Mouse (Mus musculus) MEL (cell line): ENCODE measurements around the gene Herpud1. TPM values are rescaled to one million over a fixed set of nuclear protein-coding genes. Genes with fewer than 3 reads are reported as not detected.

Source experiments
- DNase-seq: peaks from one replicate; pipeline ENCODE4 v3.0.0; 2011; ENCODE audit warnings: low read depth, low spot score
- H3K27ac ChIP-seq: 2 replicates; pipeline ENCODE4 v1.5.1; 2012; ENCODE audit warnings: low read depth, mild to moderate bottlenecking, control low read depth, low read length, moderate library complexity; ENCODE audit not compliant: control insufficient read depth
- H3K27me3 ChIP-seq, 2 experiments: fragments of 150-350 bp in 1 of 2; sonication (generic) in 1 of 2; 2 replicates each; pipeline ENCODE4 v1.6.1; 2012; ENCODE audit warnings: low read length in 2 of 2, mild to moderate bottlenecking in 2 of 2, improper control_type of control experiment in 1 of 2, moderate library complexity in 1 of 2; ENCODE audit not compliant: insufficient read depth in 2 of 2, control insufficient read depth in 1 of 2
- H3K36me3 ChIP-seq, 2 experiments: 2 replicates each; pipeline ENCODE4 v1.6.1; 2012 to 2014; ENCODE audit warnings: low read length in 2 of 2, improper control_type of control experiment in 1 of 2, inconsistent platforms in 1 of 2, mild to moderate bottlenecking in 1 of 2; ENCODE audit not compliant: insufficient read depth in 2 of 2, control insufficient read depth in 1 of 2
- H3K4me1 ChIP-seq, 2 experiments: fragments of 150-350 bp in 1 of 2; sonication (generic) in 1 of 2; 2 replicates each; pipeline ENCODE4 v1.6.1; 2012; ENCODE audit warnings: low read length in 2 of 2, improper control_type of control experiment in 1 of 2, mild to moderate bottlenecking in 1 of 2; ENCODE audit not compliant: insufficient read depth in 2 of 2, control insufficient read depth in 1 of 2
- H3K4me3 ChIP-seq, 2 experiments: fragments of 150-350 bp in 1 of 2; sonication (generic) in 1 of 2; 2 replicates each; pipeline ENCODE4 v1.5.1; 2012; ENCODE audit warnings: low read depth in 2 of 2, low read length in 2 of 2, mild to moderate bottlenecking in 2 of 2, moderate library complexity in 2 of 2, control low read depth in 1 of 2, improper control_type of control experiment in 1 of 2; ENCODE audit not compliant: control insufficient read depth in 1 of 2, insufficient read depth in 1 of 2
- H3K79me2 ChIP-seq: 2 replicates; pipeline ENCODE4 v1.6.1; 2012; ENCODE audit warnings: mild to moderate bottlenecking, low read length, moderate library complexity; ENCODE audit not compliant: control insufficient read depth, poor library complexity, insufficient read depth
- H3K9ac ChIP-seq: 2 replicates; pipeline ENCODE4 v1.6.1; 2012; ENCODE audit warnings: low read depth, mild to moderate bottlenecking, control low read depth, low read length, moderate library complexity; ENCODE audit not compliant: control insufficient read depth, poor library complexity, severe bottlenecking
- H3K9me3 ChIP-seq: fragments of 150-350 bp; sonication (generic); replicated peaks from 2 replicates; pipeline ENCODE4 v1.6.1; 2012; ENCODE audit warnings: mild to moderate bottlenecking, low read length, improper control_type of control experiment, moderate library complexity; ENCODE audit not compliant: insufficient read depth
- CHD2 ChIP-seq: IDR thresholded peaks from 2 replicates; pipeline ENCODE4 v1.6.1; 2011; ENCODE audit warnings: low read length, improper control_type of control experiment
- E2F4 ChIP-seq: IDR thresholded peaks from 2 replicates; pipeline ENCODE4 v1.6.1; 2011; ENCODE audit warnings: low read depth, low read length, improper control_type of control experiment, borderline replicate concordance
- ELF1 ChIP-seq: IDR thresholded peaks from 2 replicates; pipeline ENCODE4 v1.6.1; 2014; ENCODE audit warnings: low read depth, mild to moderate bottlenecking, inconsistent platforms, low read length, improper control_type of control experiment, moderate library complexity
- ETS1 ChIP-seq: IDR thresholded peaks from 2 replicates; pipeline ENCODE4 v1.6.1; 2012; ENCODE audit warnings: low read depth, mild to moderate bottlenecking, inconsistent platforms, low read length, improper control_type of control experiment, moderate library complexity
- GATA1 ChIP-seq: IDR thresholded peaks from 2 replicates; pipeline ENCODE4 v1.6.1; 2011; ENCODE audit warnings: low read depth, low read length, improper control_type of control experiment
- KAT2A ChIP-seq: conservative IDR thresholded peaks from 2 replicates; pipeline ENCODE4 v1.6.1; 2012; ENCODE audit warnings: low read depth, low read length, improper control_type of control experiment, inconsistent platforms
- MAFK ChIP-seq: IDR thresholded peaks from 2 replicates; pipeline ENCODE4 v1.6.1; 2011; ENCODE audit warnings: low read depth, mild to moderate bottlenecking, low read length, improper control_type of control experiment, borderline replicate concordance
- MEF2A ChIP-seq: IDR thresholded peaks from 2 replicates; pipeline ENCODE4 v1.6.1; 2014; ENCODE audit warnings: low read depth, mild to moderate bottlenecking, inconsistent platforms, low read length, improper control_type of control experiment; ENCODE audit not compliant: poor library complexity, insufficient replicate concordance, severe bottlenecking; ENCODE audit errors: extremely low read depth
- NELFE ChIP-seq: IDR thresholded peaks from 2 replicates; pipeline ENCODE4 v1.6.1; 2011; ENCODE audit warnings: low read depth, low read length, improper control_type of control experiment
- NRF1 ChIP-seq: IDR thresholded peaks from 2 replicates; pipeline ENCODE4 v1.6.1; 2014; ENCODE audit warnings: low read depth, mild to moderate bottlenecking, inconsistent platforms, low read length, improper control_type of control experiment, moderate library complexity; ENCODE audit not compliant: poor library complexity, insufficient read depth, severe bottlenecking
- POLR2AphosphoS5 ChIP-seq: IDR thresholded peaks from 2 replicates; pipeline ENCODE4 v1.6.1; 2012; ENCODE audit warnings: low read depth, borderline replicate concordance, mild to moderate bottlenecking, inconsistent platforms, low read length, moderate library complexity, mixed read lengths
- RAD21 ChIP-seq: IDR thresholded peaks from 2 replicates; pipeline ENCODE4 v1.6.1; 2011; ENCODE audit warnings: mild to moderate bottlenecking, low read depth, low read length, improper control_type of control experiment
- RCOR1 ChIP-seq: IDR thresholded peaks from 2 replicates; pipeline ENCODE4 v1.6.1; 2012; ENCODE audit warnings: low read depth, mild to moderate bottlenecking, inconsistent platforms, low read length, improper control_type of control experiment
- TAL1 ChIP-seq: IDR thresholded peaks from 2 replicates; pipeline ENCODE4 v1.6.1; 2012; ENCODE audit warnings: mild to moderate bottlenecking, inconsistent platforms, low read length, moderate library complexity, mixed read lengths
- USF1 ChIP-seq: IDR thresholded peaks from 2 replicates; pipeline ENCODE4 v1.6.1; 2014; ENCODE audit warnings: low read depth, mild to moderate bottlenecking, inconsistent platforms, low read length, improper control_type of control experiment, moderate library complexity
- ZC3H11A ChIP-seq: IDR thresholded peaks from 2 replicates; pipeline ENCODE4 v1.6.1; 2012; ENCODE audit warnings: low read depth, mild to moderate bottlenecking, inconsistent platforms, low read length, improper control_type of control experiment
- ZKSCAN1 ChIP-seq: IDR thresholded peaks from 2 replicates; pipeline ENCODE4 v1.6.1; 2012; ENCODE audit warnings: low read depth, mild to moderate bottlenecking, inconsistent platforms, low read length, improper control_type of control experiment, moderate library complexity
- ZMIZ1 ChIP-seq: IDR thresholded peaks from 2 replicates; pipeline ENCODE4 v1.6.1; 2012; ENCODE audit warnings: low read depth, mild to moderate bottlenecking, inconsistent platforms, low read length, improper control_type of control experiment, moderate library complexity
- polyA plus RNA-seq, 2 experiments: library from polyadenylated mRNA; stranded (reverse) in 1 of 2; unstranded in 1 of 2; fragments of >175 nt in 1 of 2; fragments of >200 nt in 1 of 2; gene quantifications; 2 replicates each; pipeline versions ENCODE4 v1.2.1 to v1.2.4; 2012; ENCODE audit warnings: low replicate concordance in 2 of 2, low read depth in 1 of 2; ENCODE audit not compliant: insufficient read length in 2 of 2, insufficient read depth in 1 of 2, missing spikeins in 1 of 2
- total RNA-seq: library from RNA; depleted of rRNA; stranded (reverse); fragments of 300-350 nt; gene quantifications from 2 replicates; pipeline ENCODE4 v1.2.3, GENCODE M21; 2012

Herpud1 gene
- total and polyA plus RNA-seq, 3 experiments: 66.1 to 66.9 TPM; not detected in 1

- Histone ChIP-seq H3K36me3 (no peaks in the 10 kb centered on the region), H3K79me2 (no peaks in the 10 kb centered on the region), H3K4me1 (no peaks in the 10 kb centered on the region), H3K27me3 (peaks cover 13 to 30% of the 10 kb centered on the region in 2 experiments), H3K9ac (no peak overlapping the region), H3K4me3 (no peak overlapping the region)
- TF ChIP-seq ETS1 (no peak), RAD21 (no peak), ELF1 (no peak), MAFK (no peak), CHD2 (no peak), ZKSCAN1 (no peak), E2F4 (no peak), TAL1 (no peak), NRF1 (no peak), RCOR1 (no peak), ZMIZ1 (no peak), GATA1 (no peak), KAT2A (no peak)
- TF ChIP-seq, all 39 proteins: peak for 0
- Histone ChIP-seq H3K27ac (no peak overlapping the region), H3K9me3 (no peaks in the 10 kb centered on the region)
- DNase-seq: no peak
These were observed 49.3 kb downstream of the Herpud1 start for GRCm38 (mm10) chr8:94435397-94436111.

GRCm38 (mm10) chr8:94436112-94436572 is 49.9 kb downstream of the Herpud1 start:
- Histone ChIP-seq H3K36me3 (no peaks in the 10 kb centered on the region), H3K27me3 (peaks cover 17 to 25% of the 10 kb centered on the region in 2 experiments), H3K27ac (no peak overlapping the region), H3K4me1 (no peaks in the 10 kb centered on the region), H3K9ac (no peak overlapping the region), H3K4me3 (no peak overlapping the region), H3K79me2 (no peaks in the 10 kb centered on the region), H3K9me3 (no peaks in the 10 kb centered on the region)
- TF ChIP-seq ZKSCAN1 (no peak), RAD21 (no peak), MEF2A (no peak), NELFE (no peak), POLR2AphosphoS5 (no peak), USF1 (no peak), GATA1 (no peak), ZC3H11A (no peak)
- DNase-seq: no peak
